Mouse (Mus musculus): ENCODE measurements around the gene Fkbp11. TPM values are rescaled to one million over a fixed set of nuclear protein-coding genes. Genes with fewer than 3 reads are reported as not detected.
A peak's percentile ranks its signal among the peaks of the same experiment; 100 is the strongest.
"Not testable (repeated sequence)": the region's sequence is repeated elsewhere in the genome, so short reads cannot be mapped to it uniquely, and the experiment has no call there.

Gene Fkbp11
- polyA plus RNA-seq, 1 experiment from 2014 or later: 25.4 TPM

GRCm38 (mm10) chr15:98762670-98763529, 34.9 kb upstream of the Fkbp11 start, which contains the start of gene Arf3:
Gene Arf3 (minus strand): TSS chr15:98763214.
- Histone ChIP-seq H3K4me1 (replicated peaks) (peaks cover 17% of the 10 kb centered on the region), H3K4me3 (replicated peaks) (peak within 1 kb of the TSS; percentile 99), H3K27me3 (peaks cover 11% of the 10 kb centered on the region), H3K36me3 (peaks cover 29% of the 10 kb centered on the region), H3K27ac (peak within 1 kb of the TSS; percentile 83), H3K4me2 (peak within 1 kb of the TSS; percentile 73), H3K9me3 (no peaks in the 10 kb centered on the region), H3K9ac (replicated peaks) (peak within 1 kb of the TSS; percentile 85)
- under 1% methylated on average over 73 of the region's 76 CpGs for WGBS
- ATAC-seq (ENCODE audit: insufficient number of reproducible peaks, insufficient read depth, low FRiP score, low TSS enrichment, low read depth): peak; percentile 85

DNA sequence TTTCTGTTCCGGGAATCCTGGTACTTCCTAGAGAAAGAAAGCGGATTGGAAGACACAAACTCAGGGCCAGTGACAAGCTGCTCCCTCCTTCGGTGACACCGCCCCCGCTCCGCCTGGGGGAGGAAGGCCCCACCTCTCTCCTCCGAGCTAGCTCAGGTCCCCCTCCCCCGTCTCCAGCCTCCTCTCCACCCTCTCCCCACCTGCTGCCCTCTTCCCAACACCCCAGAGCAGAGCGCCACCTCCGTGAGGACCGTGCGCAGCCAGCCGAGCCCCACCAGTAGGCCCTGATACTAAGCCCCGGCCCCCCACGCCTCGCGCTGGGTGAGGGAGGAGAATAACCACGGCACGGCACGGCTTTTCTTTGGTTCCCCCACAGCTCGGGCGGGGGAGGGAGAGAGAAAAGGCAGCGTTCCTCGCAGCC, 34.2 kb upstream of the Fkbp11 start:
- Histone ChIP-seq H3K27ac (peak overlapping the region; percentile 83), H3K4me3 (replicated peaks) (peak overlapping the region; percentile 99), H3K9me3 (no peaks in the 10 kb centered on the region), H3K27me3 (peaks cover 9% of the 10 kb centered on the region), H3K4me1 (replicated peaks) (peaks cover 17% of the 10 kb centered on the region), H3K36me3 (peaks cover 31% of the 10 kb centered on the region), H3K4me2 (peak overlapping the region; percentile 73), H3K9ac (replicated peaks) (peak overlapping the region; percentile 85)
- under 1% methylated on average over 22 of the region's 24 CpGs for WGBS
- peak; percentile 82 for ATAC-seq (ENCODE audit: insufficient number of reproducible peaks, insufficient read depth, low FRiP score, low TSS enrichment, low read depth)

DNA sequence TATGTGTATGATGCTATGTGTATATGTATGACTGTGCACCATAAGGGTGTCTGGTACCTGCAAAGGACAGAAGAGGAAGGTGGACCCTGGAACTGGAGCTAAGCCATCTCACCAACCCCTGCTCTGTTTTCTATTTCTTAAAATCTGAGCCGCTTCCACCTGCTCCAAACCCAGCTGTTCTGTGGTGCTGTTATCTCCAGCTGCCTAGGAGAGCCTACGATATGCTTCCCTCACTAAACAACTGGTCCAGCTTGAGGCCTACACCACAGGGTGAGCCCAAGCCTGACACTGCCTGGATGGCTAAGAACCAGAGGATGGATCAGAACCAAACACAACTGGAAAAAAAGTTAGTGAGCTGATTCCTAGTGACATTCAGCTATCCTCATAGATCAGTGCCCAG, 26.1 kb upstream of the Fkbp11 start:
- no peak overlapping the region for H3K9ac ChIP-seq (replicated peaks)
- no peak for ATAC-seq (ENCODE audit: insufficient number of reproducible peaks, insufficient read depth, low FRiP score, low TSS enrichment, low read depth)
- no peak overlapping the region for H3K4me2 ChIP-seq
- H3K4me1 ChIP-seq (replicated peaks): no peaks in the 10 kb centered on the region
- H3K27me3 ChIP-seq: no peaks in the 10 kb centered on the region
- no peak overlapping the region for H3K4me3 ChIP-seq (replicated peaks)
- no peaks in the 10 kb centered on the region for H3K9me3 ChIP-seq
- H3K36me3 ChIP-seq: peaks cover 57% of the 10 kb centered on the region
- WGBS: 86% methylated on average over 2 of the region's 2 CpGs
- no peak overlapping the region for H3K27ac ChIP-seq

- Histone ChIP-seq H3K27ac (no peak overlapping the region), H3K36me3 (peaks cover 51% of the 10 kb centered on the region), H3K4me3 (replicated peaks) (no peak overlapping the region), H3K9ac (replicated peaks) (no peak overlapping the region), H3K9me3 (no peaks in the 10 kb centered on the region), H3K4me1 (replicated peaks) (no peaks in the 10 kb centered on the region), H3K27me3 (no peaks in the 10 kb centered on the region), H3K4me2 (no peak overlapping the region)
- no peak for ATAC-seq (ENCODE audit: insufficient number of reproducible peaks, insufficient read depth, low FRiP score, low TSS enrichment, low read depth)
- WGBS: 84% methylated on average over 8 of the region's 8 CpGs
Measured at GRCm38 (mm10) chr15:98753021-98753423, 25.0 kb upstream of the Fkbp11 start.

GRCm38 (mm10) chr15:98749093-98749492, 21.1 kb upstream of the Fkbp11 start:
- H3K36me3 ChIP-seq: peaks cover 39% of the 10 kb centered on the region
- H3K9me3 ChIP-seq: no peaks in the 10 kb centered on the region
- WGBS: 95% methylated on average over 2 of the region's 2 CpGs

GRCm38 (mm10) chr15:98747296-98747695, 19.3 kb upstream of the Fkbp11 start:
- no peaks in the 10 kb centered on the region for H3K4me1 ChIP-seq (replicated peaks)
- peaks cover 47% of the 10 kb centered on the region for H3K36me3 ChIP-seq
- H3K27ac ChIP-seq: no peak overlapping the region
- no peak overlapping the region for H3K4me3 ChIP-seq (replicated peaks)
- H3K4me2 ChIP-seq: no peak overlapping the region
- H3K27me3 ChIP-seq: no peaks in the 10 kb centered on the region
- 84% methylated on average over 6 of the region's 6 CpGs for WGBS
- H3K9me3 ChIP-seq: no peaks in the 10 kb centered on the region
- H3K9ac ChIP-seq (replicated peaks): no peak overlapping the region
- no peak for ATAC-seq (ENCODE audit: insufficient number of reproducible peaks, insufficient read depth, low FRiP score, low TSS enrichment, low read depth)

More at GRCm38 (mm10) chr15:98749093-98749492, 21.1 kb upstream of the Fkbp11 start:
- Histone ChIP-seq H3K27me3 (no peaks in the 10 kb centered on the region), H3K4me2 (no peak overlapping the region), H3K4me3 (replicated peaks) (no peak overlapping the region), H3K9ac (replicated peaks) (no peak overlapping the region), H3K4me1 (replicated peaks) (no peaks in the 10 kb centered on the region), H3K27ac (no peak overlapping the region)
- ATAC-seq (ENCODE audit: insufficient number of reproducible peaks, insufficient read depth, low FRiP score, low TSS enrichment, low read depth): no peak

- no peaks in the 10 kb centered on the region for H3K27me3 ChIP-seq
- no peaks in the 10 kb centered on the region for H3K9me3 ChIP-seq
- H3K36me3 ChIP-seq: peaks cover 55% of the 10 kb centered on the region
- H3K4me1 ChIP-seq (replicated peaks): no peaks in the 10 kb centered on the region
- no peak overlapping the region for H3K4me2 ChIP-seq
- H3K9ac ChIP-seq (replicated peaks): no peak overlapping the region
- 92% methylated on average over 10 of the region's 10 CpGs for WGBS
- no peak overlapping the region for H3K27ac ChIP-seq
- H3K4me3 ChIP-seq (replicated peaks): no peak overlapping the region
- no peak for ATAC-seq (ENCODE audit: insufficient number of reproducible peaks, insufficient read depth, low FRiP score, low TSS enrichment, low read depth)
Measured at GRCm38 (mm10) chr15:98746344-98746965, 18.5 kb upstream of the Fkbp11 start.

DNA sequence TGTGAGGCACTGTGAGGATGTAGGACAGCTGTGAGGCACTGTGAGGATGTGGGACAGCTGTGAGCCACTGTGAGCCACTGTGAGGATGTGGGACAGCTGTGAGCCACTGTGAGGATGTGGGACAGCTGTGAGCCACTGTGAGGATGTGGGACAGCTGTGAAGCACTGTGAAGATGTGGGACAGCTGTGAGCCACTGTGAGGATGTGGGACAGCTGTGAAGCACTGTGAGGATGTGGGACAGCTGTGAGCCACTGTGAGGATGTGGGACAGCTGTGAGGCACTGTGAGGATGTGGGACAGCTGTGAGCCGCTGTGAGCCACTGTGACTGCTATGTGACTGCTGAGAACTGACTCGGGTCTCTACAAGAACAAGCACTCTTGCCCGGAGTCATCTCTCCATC, 15.9 kb upstream of the Fkbp11 start:
- not testable (repeated sequence) for H3K9ac ChIP-seq (replicated peaks); ATAC-seq (ENCODE audit: insufficient number of reproducible peaks, insufficient read depth, low FRiP score, low TSS enrichment, low read depth); H3K27me3 ChIP-seq; H3K27ac ChIP-seq; H3K4me2 ChIP-seq; H3K9me3 ChIP-seq; H3K4me1 ChIP-seq (replicated peaks); H3K4me3 ChIP-seq (replicated peaks)
- WGBS: 89% methylated on average over 3 of the region's 3 CpGs
- H3K36me3 ChIP-seq: peaks cover 63% of the 10 kb centered on the region

DNA sequence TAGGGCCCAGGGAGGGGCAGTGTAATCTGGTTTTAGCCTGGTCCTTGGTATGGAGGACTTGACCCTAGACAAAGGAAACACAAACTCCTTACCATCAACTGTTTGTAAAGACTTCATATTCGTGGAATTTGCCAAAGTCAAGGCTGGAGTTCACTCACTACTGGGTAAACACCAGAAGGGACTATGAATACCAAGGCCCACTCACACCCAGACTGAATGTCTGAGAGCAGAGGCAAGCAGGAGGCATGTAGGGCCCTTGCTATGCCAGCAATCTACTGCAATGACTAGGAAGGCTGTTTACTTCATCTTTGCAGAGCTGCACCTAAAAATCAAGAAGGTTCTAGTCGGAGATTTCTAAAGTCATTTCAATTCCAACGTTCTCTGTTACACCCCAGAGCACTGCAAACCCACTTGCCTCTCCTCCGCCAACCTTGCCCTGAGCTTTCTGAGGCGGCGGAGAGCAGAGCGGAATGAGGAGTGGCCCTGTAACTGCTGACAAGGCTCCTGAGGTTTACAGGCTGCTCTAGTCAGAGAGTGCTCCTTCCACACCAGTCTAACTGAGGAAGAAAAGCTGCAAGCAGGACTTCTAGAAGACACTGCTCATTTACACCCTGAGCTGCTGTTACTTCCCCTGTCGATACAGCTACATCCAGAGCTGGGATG, 14.9 kb upstream of the Fkbp11 start:
- no peak for ATAC-seq (ENCODE audit: insufficient number of reproducible peaks, insufficient read depth, low FRiP score, low TSS enrichment, low read depth)
- Histone ChIP-seq H3K27ac (no peak overlapping the region), H3K9ac (replicated peaks) (no peak overlapping the region), H3K36me3 (peaks cover 70% of the 10 kb centered on the region), H3K9me3 (no peaks in the 10 kb centered on the region), H3K4me1 (replicated peaks) (no peaks in the 10 kb centered on the region), H3K27me3 (no peaks in the 10 kb centered on the region), H3K4me2 (no peak overlapping the region), H3K4me3 (replicated peaks) (no peak overlapping the region)
- WGBS: 85% methylated on average over 8 of the region's 8 CpGs

DNA sequence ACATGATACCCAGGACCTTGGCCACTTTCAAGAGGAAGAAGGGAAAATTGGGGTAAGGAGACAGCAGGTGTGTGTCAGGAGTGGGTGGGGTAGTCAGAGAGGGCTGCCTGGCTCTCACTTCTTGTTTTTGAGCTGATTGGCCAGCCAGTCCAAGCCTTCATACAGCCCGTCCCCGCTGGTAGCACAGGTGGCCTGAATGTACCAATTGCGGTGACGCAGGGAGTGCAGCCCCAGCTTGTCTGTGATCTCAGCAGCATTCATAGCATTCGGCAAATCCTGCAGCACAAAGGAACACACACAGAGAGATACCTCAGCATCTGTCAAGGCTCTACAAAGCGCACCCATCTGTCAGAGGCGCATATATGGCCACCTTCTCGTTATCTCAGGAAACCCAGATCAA, 12.2 kb upstream of the Fkbp11 start:
- Histone ChIP-seq H3K27me3 (no peaks in the 10 kb centered on the region), H3K4me2 (no peak overlapping the region), H3K36me3 (peaks cover 93% of the 10 kb centered on the region), H3K27ac (no peak overlapping the region), H3K4me1 (replicated peaks) (no peaks in the 10 kb centered on the region), H3K9ac (replicated peaks) (no peak overlapping the region), H3K4me3 (replicated peaks) (no peak overlapping the region), H3K9me3 (no peaks in the 10 kb centered on the region)
- no peak for ATAC-seq (ENCODE audit: insufficient number of reproducible peaks, insufficient read depth, low FRiP score, low TSS enrichment, low read depth)
- 89% methylated on average over 8 of the region's 8 CpGs for WGBS

GRCm38 (mm10) chr15:98738796-98739195, 10.8 kb upstream of the Fkbp11 start:
- Histone ChIP-seq H3K4me2 (no peak overlapping the region), H3K36me3 (peaks cover 86% of the 10 kb centered on the region), H3K9ac (replicated peaks) (no peak overlapping the region), H3K4me1 (replicated peaks) (no peaks in the 10 kb centered on the region), H3K4me3 (replicated peaks) (no peak overlapping the region), H3K27me3 (no peaks in the 10 kb centered on the region), H3K27ac (no peak overlapping the region), H3K9me3 (no peaks in the 10 kb centered on the region)
- 63% methylated on average over 4 of the region's 4 CpGs for WGBS
- no peak for ATAC-seq (ENCODE audit: insufficient number of reproducible peaks, insufficient read depth, low FRiP score, low TSS enrichment, low read depth)
